Mouse (Mus musculus) right cerebral cortex, postnatal 14 days (tissue): ENCODE results near the gene Med12.

Experiments
- DNase-seq: peaks from one replicate; pipeline ENCODE4 v3.0.0; 2022

The Med12 gene

DNA sequence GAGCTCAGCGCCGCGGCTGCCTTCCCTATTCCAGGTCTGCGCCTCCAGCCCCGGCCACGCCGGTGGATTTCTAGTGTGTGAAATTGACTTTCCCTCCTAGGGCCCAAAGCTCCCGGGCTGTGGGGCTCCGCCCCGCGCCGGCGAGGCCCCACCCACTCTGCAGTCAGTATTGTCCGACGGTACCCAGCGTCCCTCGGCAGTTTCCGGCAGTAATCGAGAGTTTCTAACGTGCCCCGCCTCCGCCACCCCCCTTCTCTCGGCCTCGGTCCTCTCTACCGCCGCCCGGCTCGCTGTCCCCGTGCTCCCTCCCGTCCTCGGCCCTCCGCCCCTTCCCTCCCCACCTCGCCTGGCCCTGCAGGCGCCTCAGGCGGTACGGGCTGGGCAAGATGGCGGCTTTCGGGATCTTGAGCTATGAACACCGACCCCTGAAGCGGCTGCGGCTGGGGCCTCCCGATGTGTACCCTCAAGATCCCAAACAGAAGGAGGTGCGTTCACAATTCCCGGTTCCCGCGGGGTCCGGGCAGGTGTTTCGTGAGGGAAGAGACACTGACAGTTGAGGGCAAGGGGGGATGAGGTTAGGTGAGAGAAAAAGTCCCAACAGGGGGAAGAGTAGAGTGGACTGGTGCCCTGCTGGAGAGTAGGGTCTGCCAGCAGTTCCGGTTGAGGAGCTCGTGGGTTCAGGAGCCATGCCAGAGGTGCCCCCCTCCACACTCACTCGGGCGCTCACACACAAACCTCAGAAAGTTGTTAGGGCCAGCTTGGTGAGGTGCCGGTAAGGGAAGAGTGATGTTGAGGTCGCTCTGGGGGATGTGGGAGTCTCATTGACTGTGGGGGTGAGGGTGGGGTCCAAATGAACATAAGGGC lies at the start of gene Med12:
Gene Med12 (plus strand): TSS at position 156 of the 864 bp plus-strand sequence.
- DNase-seq: peak; percentile 77

DNA sequence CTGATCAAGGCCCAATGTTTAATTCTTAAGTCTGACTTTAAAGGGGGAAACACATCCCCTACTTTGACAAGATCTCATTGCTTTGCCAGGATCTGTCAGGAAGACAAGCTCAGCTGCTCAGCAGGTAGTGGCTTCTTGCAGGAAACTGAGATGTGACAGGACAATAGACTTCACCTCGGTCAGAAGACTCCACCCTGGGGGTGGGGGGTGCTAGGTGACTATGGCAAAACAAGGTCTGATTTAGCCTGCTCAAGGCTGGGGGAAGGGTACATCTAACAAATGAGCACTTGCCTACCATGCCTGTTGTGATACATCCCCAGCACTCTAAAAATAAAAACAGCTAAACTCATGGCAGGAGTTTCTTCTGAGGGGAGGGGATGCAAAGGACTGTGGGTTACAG lies 28.8 kb upstream of the Med12 start:
- DNase-seq: no peak

- peak; percentile 82 for DNase-seq
These were observed 19.7 kb upstream of the Med12 start, which contains the start of gene Foxo4 for GRCm38 (mm10) chrX:101253952-101254729. TSS of gene Foxo4 (plus strand) at chrX:101254528.

DNA sequence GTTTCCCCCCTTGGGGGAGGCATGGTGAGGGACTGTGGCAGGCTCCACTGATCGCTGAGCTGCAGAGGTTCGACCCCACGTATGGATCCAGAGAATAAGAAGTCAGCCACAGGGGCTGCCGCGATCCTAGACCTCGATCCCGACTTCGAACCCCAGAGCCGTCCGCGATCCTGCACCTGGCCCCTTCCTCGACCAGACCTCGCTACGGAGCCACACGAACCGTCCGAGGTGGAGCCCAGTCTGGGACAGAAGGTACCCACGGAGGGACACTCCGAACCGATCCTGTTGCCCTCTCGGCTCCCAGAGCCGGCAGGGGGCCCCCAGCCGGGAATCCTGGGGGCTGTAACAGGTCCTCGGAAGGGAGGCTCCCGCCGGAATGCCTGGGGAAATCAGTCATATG lies 19.1 kb upstream of the Med12 start:
- DNase-seq: no peak

GRCm38 (mm10) chrX:101256603-101257002 lies 17.2 kb upstream of the Med12 start:
- DNase-seq: no peak

GRCm38 (mm10) chrX:101260441-101261325 lies 13.1 kb upstream of the Med12 start:
- DNase-seq: no peak

DNA sequence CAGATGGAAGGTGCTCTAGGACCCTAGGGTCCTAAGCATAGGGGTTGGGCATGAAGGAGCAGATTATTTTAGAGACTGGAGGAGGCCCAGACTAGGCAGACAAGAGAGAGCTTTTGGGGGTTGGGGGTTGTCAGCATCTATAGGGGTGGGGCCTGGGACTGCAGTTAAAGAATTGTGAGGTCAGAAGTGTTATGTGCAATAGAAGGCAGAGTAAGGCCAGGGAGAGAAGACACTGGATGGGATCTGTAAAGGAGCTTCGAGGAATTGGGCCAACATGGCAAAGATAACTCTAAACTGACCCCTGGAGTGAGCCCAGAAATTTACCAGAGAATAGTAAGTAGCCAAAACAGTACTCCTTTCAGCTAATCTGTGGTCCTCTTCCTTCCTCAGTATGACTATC lies 9.9 kb upstream of the Med12 start, which contains the start of gene Gm614:
Gene Gm614 (minus strand): TSS at position 101 of the 400 bp plus-strand sequence.
- no peak for DNase-seq

DNA sequence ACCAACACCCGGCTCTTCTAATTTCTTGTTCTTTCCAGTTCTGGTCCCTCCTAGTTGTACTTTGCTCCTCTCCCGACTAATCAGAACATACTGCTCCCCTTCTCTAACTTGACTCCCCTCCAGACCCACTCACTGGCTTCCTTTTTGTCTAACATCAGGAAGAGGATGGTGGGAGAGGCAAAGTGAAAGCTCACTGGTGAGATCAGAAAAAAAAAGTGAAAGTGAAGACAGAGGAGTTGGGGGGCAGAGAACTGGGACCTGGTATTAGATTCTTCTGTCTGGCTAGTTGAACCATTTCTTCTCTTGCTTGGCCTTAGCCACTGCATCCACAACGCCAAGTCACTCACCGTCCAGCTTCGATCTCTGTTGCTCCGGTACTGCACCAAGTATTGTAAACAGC lies 7.2 kb upstream of the Med12 start:
- no peak for DNase-seq

DNA sequence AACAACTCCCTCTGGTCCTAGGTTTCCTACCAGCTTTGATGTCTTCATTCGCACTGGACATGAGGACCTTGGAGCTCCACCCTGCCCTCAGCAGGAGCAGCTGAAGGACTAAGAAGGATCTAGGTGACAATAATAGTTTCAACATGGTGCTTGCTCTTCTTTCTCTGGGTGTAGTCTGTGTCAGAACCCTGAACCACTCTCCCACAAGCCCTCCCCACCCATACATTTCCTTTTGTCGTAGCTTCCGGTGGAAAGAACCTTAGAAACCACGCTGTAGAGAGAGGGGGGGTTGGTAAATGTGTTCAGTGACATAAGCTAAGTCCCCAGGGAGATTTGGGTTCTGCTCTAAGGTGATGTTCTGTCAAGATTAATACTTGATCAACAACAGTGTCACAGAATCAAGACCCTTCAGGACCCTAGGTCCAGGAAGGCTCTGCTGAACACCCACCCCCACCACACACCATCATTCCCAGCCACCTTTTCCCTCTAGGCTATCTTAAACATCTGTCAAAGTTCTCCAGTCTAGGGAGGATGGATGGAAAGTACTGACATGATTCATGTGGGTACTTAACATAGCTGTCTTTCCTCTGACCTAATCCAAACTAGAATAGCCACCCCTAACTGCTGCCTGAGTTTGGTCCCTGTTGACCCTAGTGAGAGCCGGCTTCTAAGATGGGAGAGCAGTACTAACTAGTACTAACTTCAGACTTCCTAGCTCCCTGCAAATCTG lies 5.6 kb upstream of the Med12 start, which contains the start of gene Il2rg:
Gene Il2rg (minus strand): TSS at position 231 of the 730 bp plus-strand sequence.
- DNase-seq: no peak

DNA sequence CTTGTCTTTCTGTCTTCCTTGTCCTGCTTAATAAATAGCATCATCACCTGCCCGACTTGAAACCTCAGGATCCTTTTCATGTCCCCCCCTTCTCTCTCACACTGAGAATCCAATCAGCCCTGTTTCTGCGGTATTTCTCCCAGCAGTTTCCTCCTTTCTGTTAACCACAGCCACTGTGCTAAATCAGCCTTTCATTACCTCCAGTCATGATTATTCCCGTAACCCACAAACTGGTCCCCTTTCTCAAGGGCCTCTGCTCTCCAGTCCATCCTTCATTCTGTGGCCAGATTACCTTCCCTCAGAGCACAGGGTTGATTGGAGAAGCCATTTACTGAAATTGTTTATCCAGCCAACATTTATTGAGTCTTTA lies 5.1 kb upstream of the Med12 start, which contains the start of gene Gm20489:
Gene Gm20489 (minus strand): TSS at position 269 of the 370 bp plus-strand sequence.
- no peak for DNase-seq

DNA sequence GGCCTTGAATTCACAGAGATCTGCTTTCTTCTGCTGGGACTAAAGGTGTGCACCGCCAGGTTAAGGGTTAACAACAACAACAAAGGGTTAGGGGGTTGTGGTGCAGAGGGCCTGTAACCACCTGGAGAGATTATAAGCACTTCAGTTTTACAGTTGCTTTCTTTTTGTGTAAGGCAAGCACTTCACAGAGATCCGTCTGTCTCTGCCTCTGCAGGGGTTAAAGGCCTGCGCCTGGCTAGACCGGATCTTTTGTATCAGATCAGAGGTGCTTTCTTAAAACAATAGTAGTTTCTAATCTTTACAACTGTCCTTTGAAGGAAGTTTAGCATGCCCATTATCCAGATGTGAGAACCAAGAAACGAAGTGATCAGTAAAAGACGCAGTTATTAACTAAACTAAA lies 420 bp upstream of the Med12 start:
- DNase-seq: no peak

DNA sequence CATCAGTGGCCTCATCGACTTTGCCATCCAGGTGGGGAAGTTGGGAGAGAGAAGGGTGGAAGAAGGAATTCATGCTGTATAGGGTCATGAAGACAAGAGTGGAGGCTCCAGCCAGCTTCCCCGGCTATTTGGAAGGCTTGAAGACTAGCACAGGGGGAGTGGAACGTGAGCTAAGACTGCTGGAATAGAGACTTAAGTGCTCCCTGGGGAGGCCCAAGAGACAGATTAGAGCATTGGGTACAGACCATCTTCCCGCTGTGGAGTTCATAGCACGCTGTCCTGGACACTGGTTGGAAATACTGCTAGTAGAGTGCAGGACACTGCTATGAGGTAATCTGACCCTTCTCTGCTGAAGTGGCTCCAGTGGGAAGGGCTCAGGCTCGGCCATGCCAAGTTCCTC lies 9.0 kb downstream of the Med12 start:
- no peak for DNase-seq

GRCm38 (mm10) chrX:101285534-101285933 lies 11.7 kb downstream of the Med12 start:
- peak; percentile 64 for DNase-seq

DNA sequence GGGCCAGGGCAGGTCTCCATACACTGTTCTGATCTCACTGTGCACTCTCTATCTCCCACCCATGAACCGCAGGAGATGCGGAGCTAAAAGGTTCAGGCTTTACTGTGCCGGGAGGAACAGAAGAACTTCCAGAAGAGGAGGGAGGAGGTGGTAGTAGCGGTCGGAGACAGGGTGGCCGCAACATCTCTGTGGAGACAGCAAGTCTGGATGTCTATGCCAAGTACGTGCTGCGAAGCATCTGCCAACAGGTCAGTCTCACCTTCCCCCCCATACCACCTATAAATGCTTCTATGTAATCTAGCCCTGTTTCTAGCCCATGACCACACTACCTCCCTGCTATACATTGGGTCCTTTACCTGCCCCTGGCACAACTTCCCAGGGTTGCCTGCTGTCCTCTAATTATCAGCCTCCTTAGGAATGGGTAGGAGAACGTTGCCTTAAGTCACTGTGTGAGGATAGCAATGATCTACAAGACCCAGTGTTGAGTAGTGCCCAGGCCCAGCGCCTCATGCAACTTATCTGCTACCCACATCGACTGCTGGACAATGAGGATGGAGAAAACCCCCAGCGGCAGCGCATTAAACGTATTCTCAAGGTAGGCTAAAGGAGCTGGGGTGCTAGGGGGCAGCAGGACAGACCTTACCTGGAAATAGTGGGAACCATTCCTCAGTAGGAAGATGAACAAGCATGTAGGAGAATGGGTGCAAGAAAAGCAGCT lies 12.3 kb downstream of the Med12 start:
- DNase-seq: no peak

DNA sequence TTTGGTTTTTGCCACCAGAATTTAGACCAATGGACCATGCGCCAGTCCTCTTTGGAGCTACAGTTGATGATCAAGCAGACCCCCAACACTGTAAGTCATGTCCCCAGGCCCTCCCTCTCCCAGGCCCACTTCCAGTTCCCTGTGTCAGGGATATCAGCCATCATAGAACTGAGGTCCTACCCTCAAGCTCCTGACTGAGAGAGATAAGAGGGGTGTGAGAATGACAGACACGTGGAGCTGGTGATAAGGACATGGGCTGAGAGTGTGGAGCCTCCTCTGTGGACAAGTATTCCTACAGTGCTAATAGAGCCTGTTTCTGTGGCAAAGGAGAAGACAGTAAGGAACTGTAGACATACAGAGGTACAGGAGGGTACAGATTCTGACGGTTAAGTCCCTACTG lies 13.7 kb downstream of the Med12 start:
- DNase-seq: no peak

- DNase-seq: no peak
These were observed 14.6 kb downstream of the Med12 start for GRCm38 (mm10) chrX:101288432-101288831.

DNA sequence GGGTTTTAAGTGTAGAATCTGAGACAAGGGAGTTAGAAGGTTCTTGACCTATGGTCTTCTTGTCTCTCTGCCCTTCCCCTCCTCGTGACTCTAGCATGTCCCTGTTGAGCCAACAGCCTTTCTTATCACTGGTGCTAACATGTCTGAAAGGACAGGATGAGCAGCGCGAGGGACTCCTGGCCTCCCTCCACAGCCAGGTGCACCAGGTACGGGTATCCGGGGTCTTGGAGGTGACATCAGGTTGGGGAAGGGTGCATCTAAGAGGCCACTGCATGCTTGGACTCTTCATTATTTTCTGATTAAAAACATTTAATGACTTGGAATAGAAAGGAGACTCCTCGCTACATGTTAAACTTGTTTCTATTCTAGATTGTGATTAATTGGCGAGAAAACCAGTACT lies 15.2 kb downstream of the Med12 start:
- no peak for DNase-seq

DNA sequence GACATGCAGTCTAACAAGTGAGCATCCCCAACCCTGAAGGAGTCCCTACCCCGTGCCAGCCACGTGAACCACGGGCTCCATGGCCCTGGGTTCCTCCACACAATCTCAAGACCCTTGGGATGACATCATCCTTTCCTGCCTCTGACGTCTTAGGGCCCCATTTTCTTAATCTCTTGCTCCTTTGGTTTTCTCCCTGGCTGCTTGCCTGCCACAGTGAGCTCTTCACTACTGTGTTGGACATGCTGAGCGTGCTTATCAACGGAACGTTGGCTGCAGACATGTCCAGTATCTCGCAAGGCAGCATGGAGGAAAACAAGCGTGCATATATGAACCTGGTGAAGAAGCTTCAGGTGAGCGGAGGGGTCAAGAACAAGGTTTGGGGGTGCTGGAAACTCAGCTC lies 16.3 kb downstream of the Med12 start:
- no peak for DNase-seq

GRCm38 (mm10) chrX:101299055-101299454 lies 25.2 kb downstream of the Med12 start, which contains the start of gene Nlgn3:
TSS of gene Nlgn3 (plus strand) at chrX:101299168.
- DNase-seq: peak; percentile 44

- peak; percentile 29 for DNase-seq
These were observed 25.9 kb downstream of the Med12 start for GRCm38 (mm10) chrX:101299473-101300426.
